Mouse (Mus musculus) liver, embryonic 13.5 days (tissue): Measurements from ENCODE around the gene Dnah17. TPM values are rescaled to one million over a fixed set of nuclear protein-coding genes. Genes with fewer than 3 reads are reported as not detected.

Experiments
- ATAC-seq: fragments of 200-750 bp; cut with Nextera tagmentation; 2 replicates; pipeline ENCODE4 v1.8.0; 2017; ENCODE audit warnings: low read depth, mild to moderate bottlenecking, moderate number of reproducible peaks, moderate library complexity
- DNase-seq: peaks from one replicate; pipeline ENCODE4 v3.0.0; 2022
- H3K27ac ChIP-seq: fragments of 300-500 bp; sonication (generic); 2 replicates; pipeline ENCODE4 v1.5.1; 2015; ENCODE audit warnings: moderate library complexity, mild to moderate bottlenecking, inconsistent platforms
- H3K27me3 ChIP-seq: fragments of 300-500 bp; sonication (generic); 2 replicates; pipeline ENCODE4 v1.6.1; 2015; ENCODE audit warnings: mild to moderate bottlenecking, inconsistent platforms
- H3K36me3 ChIP-seq: fragments of 300-500 bp; sonication (generic); 2 replicates; pipeline ENCODE4 v1.6.1; 2015; ENCODE audit warnings: mild to moderate bottlenecking, inconsistent platforms
- H3K4me1 ChIP-seq: fragments of 300-500 bp; sonication (generic); replicated peaks from 2 replicates; pipeline ENCODE4 v1.6.1; 2015; ENCODE audit warnings: inconsistent platforms
- H3K4me2 ChIP-seq: fragments of 300-500 bp; sonication (generic); 2 replicates; pipeline ENCODE4 v1.6.1; 2015; ENCODE audit warnings: inconsistent platforms, mild to moderate bottlenecking, moderate library complexity
- H3K4me3 ChIP-seq: fragments of 300-500 bp; sonication (generic); replicated peaks from 2 replicates; pipeline ENCODE4 v1.5.1; 2015; ENCODE audit warnings: mild to moderate bottlenecking, inconsistent platforms
- H3K9ac ChIP-seq: fragments of 300-500 bp; sonication (generic); 2 replicates; pipeline ENCODE4 v1.6.1; 2015; ENCODE audit warnings: mild to moderate bottlenecking, inconsistent platforms
- H3K9me3 ChIP-seq: fragments of 300-500 bp; sonication (generic); replicated peaks from 2 replicates; pipeline ENCODE4 v1.6.1; 2016; ENCODE audit warnings: inconsistent platforms
- WGBS: fragments of 180-500 bp; shearing (Covaris S2); methylation state at CpG from one replicate; pipeline ENCODE4 v1.1.7; 2015; ENCODE audit not compliant: insufficient replicate concordance; 5-methylcytosine and 5-hydroxymethylcytosine counted together
- polyA plus RNA-seq: library from polyadenylated mRNA; unstranded; fragments of >200 nt; fragmentation: Nextera tagmentation; extraction: Ambion mirVana; gene quantifications from 2 replicates; pipeline ENCODE4 v1.2.1, GENCODE M21; 2015

The Dnah17 gene
- polyA plus RNA-seq, 1 experiment from 2014 or later = 0.07 TPM

GRCm38 (mm10) chr11:118058872-118059271, 71.6 kb downstream of the Dnah17 start:
- DNase-seq (no peak), ATAC-seq (no peak)

GRCm38 (mm10) chr11:118058367-118058766, 72.1 kb downstream of the Dnah17 start:
- no peak for DNase-seq
- Histone ChIP-seq H3K36me3 (no peaks in the 10 kb centered on the region), H3K27ac (no peak overlapping the region), H3K4me2 (no peak overlapping the region), H3K4me1 (no peaks in the 10 kb centered on the region), H3K9ac (no peak overlapping the region), H3K27me3 (0 out of 2 replicates have a peak, but pooled peaks cover 3% of the 10 kb centered on the region), H3K4me3 (no peak overlapping the region), H3K9me3 (no peaks in the 10 kb centered on the region)
- ATAC-seq = no peak
- WGBS = 59% methylated on average over 12 of the region's 12 CpGs

More at GRCm38 (mm10) chr11:118058872-118059271, 71.6 kb downstream of the Dnah17 start:
- Histone ChIP-seq H3K36me3 (no peaks in the 10 kb centered on the region), H3K27me3 (0 out of 2 replicates have a peak, but pooled peaks cover 3% of the 10 kb centered on the region), H3K9me3 (no peaks in the 10 kb centered on the region), H3K27ac (no peak overlapping the region), H3K4me3 (no peak overlapping the region), H3K4me1 (no peaks in the 10 kb centered on the region), H3K9ac (no peak overlapping the region), H3K4me2 (no peak overlapping the region)
- 49% methylated on average over 10 of the region's 10 CpGs for WGBS

- Histone ChIP-seq H3K4me3 (no peak overlapping the region), H3K36me3 (no peaks in the 10 kb centered on the region), H3K9ac (no peak overlapping the region), H3K27me3 (0 out of 2 replicates have a peak, but pooled peaks cover 3% of the 10 kb centered on the region), H3K4me2 (no peak overlapping the region), H3K4me1 (no peaks in the 10 kb centered on the region), H3K9me3 (no peaks in the 10 kb centered on the region), H3K27ac (no peak overlapping the region)
- ATAC-seq (no peak), DNase-seq (no peak)
- 73% methylated on average over 16 of the region's 16 CpGs for WGBS
Observed at GRCm38 (mm10) chr11:118050174-118050573, 80.3 kb downstream of the Dnah17 start.

GRCm38 (mm10) chr11:118049641-118050040, 80.8 kb downstream of the Dnah17 start:
- Histone ChIP-seq H3K27me3 (0 out of 2 replicates have a peak, but pooled peaks cover 3% of the 10 kb centered on the region), H3K27ac (no peak overlapping the region), H3K9ac (no peak overlapping the region), H3K4me2 (no peak overlapping the region), H3K9me3 (no peaks in the 10 kb centered on the region), H3K36me3 (no peaks in the 10 kb centered on the region), H3K4me1 (no peaks in the 10 kb centered on the region), H3K4me3 (no peak overlapping the region)
- WGBS = 35% methylated on average over 8 of the region's 8 CpGs
- DNase-seq = no peak
- no peak for ATAC-seq

- WGBS = 60% methylated on average over 14 of the region's 14 CpGs
- Histone ChIP-seq H3K27ac (no peak overlapping the region), H3K4me2 (no peak overlapping the region), H3K27me3 (no peaks in the 10 kb centered on the region), H3K9me3 (no peaks in the 10 kb centered on the region), H3K36me3 (no peaks in the 10 kb centered on the region), H3K4me3 (no peak overlapping the region), H3K4me1 (no peaks in the 10 kb centered on the region), H3K9ac (no peak overlapping the region)
- DNase-seq (no peak), ATAC-seq (no peak)
Observed at GRCm38 (mm10) chr11:118043293-118043907, 87.0 kb downstream of the Dnah17 start.

GRCm38 (mm10) chr11:118042791-118043190, 87.6 kb downstream of the Dnah17 start:
- 73% methylated on average over 9 of the region's 9 CpGs for WGBS
- no peak for DNase-seq

GRCm38 (mm10) chr11:118035068-118035467, 95.4 kb downstream of the Dnah17 start:
- no peak overlapping the region for H3K4me3 ChIP-seq
- H3K36me3 ChIP-seq = peaks cover 8% of the 10 kb centered on the region; the same call in 1 of the 2 replicates
- ATAC-seq (no peak), DNase-seq (no peak)
- H3K4me1 ChIP-seq = no peaks in the 10 kb centered on the region
- H3K27me3 ChIP-seq = no peaks in the 10 kb centered on the region
- no peak overlapping the region for H3K27ac ChIP-seq
- WGBS = 51% methylated on average over 9 of the region's 9 CpGs
- no peak overlapping the region for H3K9ac ChIP-seq
- no peak overlapping the region for H3K4me2 ChIP-seq
- no peaks in the 10 kb centered on the region for H3K9me3 ChIP-seq

More at GRCm38 (mm10) chr11:118042791-118043190, 87.6 kb downstream of the Dnah17 start:
- Histone ChIP-seq H3K27ac (no peak overlapping the region), H3K4me3 (no peak overlapping the region), H3K4me1 (no peaks in the 10 kb centered on the region), H3K36me3 (no peaks in the 10 kb centered on the region), H3K9ac (no peak overlapping the region), H3K4me2 (no peak overlapping the region), H3K27me3 (no peaks in the 10 kb centered on the region), H3K9me3 (no peaks in the 10 kb centered on the region)
- ATAC-seq = no peak

- ATAC-seq (no peak), DNase-seq (no peak)
- Histone ChIP-seq H3K4me3 (no peak overlapping the region), H3K9ac (no peak overlapping the region), H3K27ac (no peak overlapping the region), H3K27me3 (no peaks in the 10 kb centered on the region), H3K4me1 (no peaks in the 10 kb centered on the region), H3K4me2 (no peak overlapping the region), H3K9me3 (no peaks in the 10 kb centered on the region), H3K36me3 (peaks cover 8% of the 10 kb centered on the region; the same call in 1 of the 2 replicates)
- WGBS = 69% methylated on average over 13 of the region's 13 CpGs
Observed at GRCm38 (mm10) chr11:118034395-118034794, 96.0 kb downstream of the Dnah17 start.

- 74% methylated on average over 9 of the region's 9 CpGs for WGBS
- DNase-seq (no peak), ATAC-seq (no peak)
- Histone ChIP-seq H3K4me3 (no peak overlapping the region), H3K36me3 (peaks cover 19% of the 10 kb centered on the region), H3K27me3 (no peaks in the 10 kb centered on the region), H3K27ac (no peak overlapping the region), H3K4me1 (no peaks in the 10 kb centered on the region), H3K4me2 (no peak overlapping the region), H3K9me3 (no peaks in the 10 kb centered on the region), H3K9ac (no peak overlapping the region)
Observed at GRCm38 (mm10) chr11:118031134-118031533, 99.3 kb downstream of the Dnah17 start.

- Histone ChIP-seq H3K4me1 (no peaks in the 10 kb centered on the region), H3K9ac (no peak overlapping the region), H3K27ac (no peak overlapping the region), H3K4me3 (no peak overlapping the region), H3K4me2 (no peak overlapping the region), H3K27me3 (no peaks in the 10 kb centered on the region), H3K36me3 (peaks cover 39% of the 10 kb centered on the region), H3K9me3 (no peaks in the 10 kb centered on the region)
- ATAC-seq (no peak), DNase-seq (no peak)
- WGBS = 88% methylated on average over 6 of the region's 6 CpGs
Observed at GRCm38 (mm10) chr11:118029170-118029569, 101.3 kb downstream of the Dnah17 start.

GRCm38 (mm10) chr11:118024111-118024510, 106.3 kb downstream of the Dnah17 start:
- Histone ChIP-seq H3K27ac (no peak overlapping the region), H3K27me3 (no peaks in the 10 kb centered on the region), H3K4me3 (no peak overlapping the region), H3K4me2 (no peak overlapping the region), H3K9ac (no peak overlapping the region), H3K9me3 (no peaks in the 10 kb centered on the region), H3K36me3 (peaks cover 78% of the 10 kb centered on the region), H3K4me1 (no peaks in the 10 kb centered on the region; the same call in 1 of the 2 replicates)
- ATAC-seq (no peak), DNase-seq (no peak)
- 84% methylated on average over 2 of the region's 2 CpGs for WGBS

- Histone ChIP-seq H3K4me2 (no peak overlapping the region), H3K27ac (no peak overlapping the region), H3K9ac (no peak overlapping the region), H3K4me3 (no peak overlapping the region), H3K27me3 (no peaks in the 10 kb centered on the region), H3K4me1 (no peaks in the 10 kb centered on the region; the same call in 1 of the 2 replicates), H3K9me3 (no peaks in the 10 kb centered on the region), H3K36me3 (peaks cover 82% of the 10 kb centered on the region)
- no peak for DNase-seq
- WGBS = 92% methylated on average over 7 of the region's 7 CpGs
- ATAC-seq = no peak
Observed at GRCm38 (mm10) chr11:118023475-118023874, 107.0 kb downstream of the Dnah17 start.
